Mouse (Mus musculus) MEL (cell line): Measurements from ENCODE around the gene Maml3. TPM values are rescaled to one million over a fixed set of nuclear protein-coding genes. Genes with fewer than 3 reads are reported as not detected.

Source experiments
- DNase-seq: peaks from one replicate; pipeline ENCODE4 v3.0.0; 2011; ENCODE audit warnings: low read depth, low spot score
- H3K27ac ChIP-seq: 2 replicates; pipeline ENCODE4 v1.5.1; 2012; ENCODE audit warnings: low read depth, mild to moderate bottlenecking, control low read depth, low read length, moderate library complexity; ENCODE audit not compliant: control insufficient read depth
- H3K27me3 ChIP-seq, 2 experiments: fragments of 150-350 bp in 1 of 2; sonication (generic) in 1 of 2; 2 replicates each; pipeline ENCODE4 v1.6.1; 2012; ENCODE audit warnings: low read length in 2 of 2, mild to moderate bottlenecking in 2 of 2, improper control_type of control experiment in 1 of 2, moderate library complexity in 1 of 2; ENCODE audit not compliant: insufficient read depth in 2 of 2, control insufficient read depth in 1 of 2
- H3K36me3 ChIP-seq, 2 experiments: 2 replicates each; pipeline ENCODE4 v1.6.1; 2012 to 2014; ENCODE audit warnings: low read length in 2 of 2, improper control_type of control experiment in 1 of 2, inconsistent platforms in 1 of 2, mild to moderate bottlenecking in 1 of 2; ENCODE audit not compliant: insufficient read depth in 2 of 2, control insufficient read depth in 1 of 2
- H3K4me1 ChIP-seq, 2 experiments: fragments of 150-350 bp in 1 of 2; sonication (generic) in 1 of 2; 2 replicates each; pipeline ENCODE4 v1.6.1; 2012; ENCODE audit warnings: low read length in 2 of 2, improper control_type of control experiment in 1 of 2, mild to moderate bottlenecking in 1 of 2; ENCODE audit not compliant: insufficient read depth in 2 of 2, control insufficient read depth in 1 of 2
- H3K4me3 ChIP-seq, 2 experiments: fragments of 150-350 bp in 1 of 2; sonication (generic) in 1 of 2; 2 replicates each; pipeline ENCODE4 v1.5.1; 2012; ENCODE audit warnings: low read depth in 2 of 2, low read length in 2 of 2, mild to moderate bottlenecking in 2 of 2, moderate library complexity in 2 of 2, control low read depth in 1 of 2, improper control_type of control experiment in 1 of 2; ENCODE audit not compliant: control insufficient read depth in 1 of 2, insufficient read depth in 1 of 2
- H3K79me2 ChIP-seq: 2 replicates; pipeline ENCODE4 v1.6.1; 2012; ENCODE audit warnings: mild to moderate bottlenecking, low read length, moderate library complexity; ENCODE audit not compliant: control insufficient read depth, poor library complexity, insufficient read depth
- H3K9ac ChIP-seq: 2 replicates; pipeline ENCODE4 v1.6.1; 2012; ENCODE audit warnings: low read depth, mild to moderate bottlenecking, control low read depth, low read length, moderate library complexity; ENCODE audit not compliant: control insufficient read depth, poor library complexity, severe bottlenecking
- H3K9me3 ChIP-seq: fragments of 150-350 bp; sonication (generic); replicated peaks from 2 replicates; pipeline ENCODE4 v1.6.1; 2012; ENCODE audit warnings: mild to moderate bottlenecking, low read length, improper control_type of control experiment, moderate library complexity; ENCODE audit not compliant: insufficient read depth
- BHLHE40 ChIP-seq: IDR thresholded peaks from 2 replicates; pipeline ENCODE4 v1.6.1; 2012; ENCODE audit warnings: low read depth, mild to moderate bottlenecking, inconsistent platforms, low read length, improper control_type of control experiment, borderline replicate concordance
- CTCF ChIP-seq, 3 experiments: IDR thresholded peaks in 2 of 3; conservative IDR thresholded peaks in 1 of 3; 2 replicates each; pipeline ENCODE4 v1.5.1; 2011 to 2012; ENCODE audit warnings: low read length in 3 of 3, low read depth in 2 of 3, mild to moderate bottlenecking in 2 of 3, improper control_type of control experiment in 1 of 3, inconsistent platforms in 1 of 3, mixed read lengths in 1 of 3, moderate library complexity in 1 of 3; ENCODE audit not compliant: control insufficient read depth in 1 of 3, insufficient read depth in 1 of 3, poor library complexity in 1 of 3, severe bottlenecking in 1 of 3
- E2F4 ChIP-seq: IDR thresholded peaks from 2 replicates; pipeline ENCODE4 v1.6.1; 2011; ENCODE audit warnings: low read depth, low read length, improper control_type of control experiment, borderline replicate concordance
- ETS1 ChIP-seq: IDR thresholded peaks from 2 replicates; pipeline ENCODE4 v1.6.1; 2012; ENCODE audit warnings: low read depth, mild to moderate bottlenecking, inconsistent platforms, low read length, improper control_type of control experiment, moderate library complexity
- GABPA ChIP-seq: IDR thresholded peaks from 2 replicates; pipeline ENCODE4 v1.6.1; 2012; ENCODE audit warnings: low read depth, mild to moderate bottlenecking, inconsistent platforms, low read length, improper control_type of control experiment, moderate library complexity
- HCFC1 ChIP-seq: IDR thresholded peaks from 2 replicates; pipeline ENCODE4 v1.6.1; 2012; ENCODE audit warnings: low read depth, mild to moderate bottlenecking, inconsistent platforms, low read length, improper control_type of control experiment, moderate library complexity
- JUND ChIP-seq: IDR thresholded peaks from 2 replicates; pipeline ENCODE4 v1.6.1; 2011; ENCODE audit warnings: low read depth, mild to moderate bottlenecking, improper control_type of control experiment, low read length
- MAFK ChIP-seq: IDR thresholded peaks from 2 replicates; pipeline ENCODE4 v1.6.1; 2011; ENCODE audit warnings: low read depth, mild to moderate bottlenecking, low read length, improper control_type of control experiment, borderline replicate concordance
- MAZ ChIP-seq: IDR thresholded peaks from 2 replicates; pipeline ENCODE4 v1.6.1; 2012; ENCODE audit warnings: low read depth, mild to moderate bottlenecking, inconsistent platforms, low read length, improper control_type of control experiment
- MEF2A ChIP-seq: IDR thresholded peaks from 2 replicates; pipeline ENCODE4 v1.6.1; 2014; ENCODE audit warnings: low read depth, mild to moderate bottlenecking, inconsistent platforms, low read length, improper control_type of control experiment; ENCODE audit not compliant: poor library complexity, insufficient replicate concordance, severe bottlenecking; ENCODE audit errors: extremely low read depth
- MXI1 ChIP-seq: IDR thresholded peaks from 2 replicates; pipeline ENCODE4 v1.6.1; 2011; ENCODE audit warnings: mild to moderate bottlenecking, low read depth, low read length, improper control_type of control experiment
- MYB ChIP-seq: IDR thresholded peaks from 2 replicates; pipeline ENCODE4 v1.6.1; 2011; ENCODE audit warnings: mild to moderate bottlenecking, low read depth, low read length, improper control_type of control experiment
- SMC3 ChIP-seq: IDR thresholded peaks from 2 replicates; pipeline ENCODE4 v1.6.1; 2011; ENCODE audit warnings: low read depth, low read length, improper control_type of control experiment
- TAL1 ChIP-seq: IDR thresholded peaks from 2 replicates; pipeline ENCODE4 v1.6.1; 2012; ENCODE audit warnings: mild to moderate bottlenecking, inconsistent platforms, low read length, moderate library complexity, mixed read lengths
- USF1 ChIP-seq: IDR thresholded peaks from 2 replicates; pipeline ENCODE4 v1.6.1; 2014; ENCODE audit warnings: low read depth, mild to moderate bottlenecking, inconsistent platforms, low read length, improper control_type of control experiment, moderate library complexity
- ZKSCAN1 ChIP-seq: IDR thresholded peaks from 2 replicates; pipeline ENCODE4 v1.6.1; 2012; ENCODE audit warnings: low read depth, mild to moderate bottlenecking, inconsistent platforms, low read length, improper control_type of control experiment, moderate library complexity
- ZMIZ1 ChIP-seq: IDR thresholded peaks from 2 replicates; pipeline ENCODE4 v1.6.1; 2012; ENCODE audit warnings: low read depth, mild to moderate bottlenecking, inconsistent platforms, low read length, improper control_type of control experiment, moderate library complexity
- ZNF384 ChIP-seq: IDR thresholded peaks from 2 replicates; pipeline ENCODE4 v1.6.1; 2012; ENCODE audit warnings: low read depth, mild to moderate bottlenecking, inconsistent platforms, low read length, improper control_type of control experiment
- polyA plus RNA-seq, 2 experiments: library from polyadenylated mRNA; stranded (reverse) in 1 of 2; unstranded in 1 of 2; fragments of >175 nt in 1 of 2; fragments of >200 nt in 1 of 2; gene quantifications; 2 replicates each; pipeline versions ENCODE4 v1.2.1 to v1.2.4; 2012; ENCODE audit warnings: low replicate concordance in 2 of 2, low read depth in 1 of 2; ENCODE audit not compliant: insufficient read length in 2 of 2, insufficient read depth in 1 of 2, missing spikeins in 1 of 2
- total RNA-seq: library from RNA; depleted of rRNA; stranded (reverse); fragments of 300-350 nt; gene quantifications from 2 replicates; pipeline ENCODE4 v1.2.3, GENCODE M21; 2012

Maml3 gene
- total and polyA plus RNA-seq, 3 experiments: 2.0 to 4.1 TPM; not detected in 1

DNA sequence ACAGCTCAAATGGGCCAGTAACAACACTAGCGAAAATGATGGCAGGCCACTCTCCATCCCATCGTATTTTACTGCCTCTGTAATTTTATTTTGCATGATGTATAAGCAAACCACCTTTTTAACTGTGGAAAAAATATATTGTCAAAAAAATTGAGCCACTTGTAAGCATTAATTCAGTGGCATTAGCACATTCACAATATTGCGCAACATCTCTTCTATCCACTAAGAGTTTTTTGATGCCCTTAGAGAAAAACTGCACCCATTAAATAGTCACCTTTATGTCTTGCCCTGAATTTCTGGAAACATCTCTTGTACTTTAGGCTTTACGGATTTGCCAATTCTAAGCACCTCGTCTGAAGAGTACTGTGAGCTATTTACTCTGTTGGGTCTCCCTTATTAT lies 347.8 kb downstream of the Maml3 start:
- no peaks in the 10 kb centered on the region for H3K36me3 ChIP-seq

DNA sequence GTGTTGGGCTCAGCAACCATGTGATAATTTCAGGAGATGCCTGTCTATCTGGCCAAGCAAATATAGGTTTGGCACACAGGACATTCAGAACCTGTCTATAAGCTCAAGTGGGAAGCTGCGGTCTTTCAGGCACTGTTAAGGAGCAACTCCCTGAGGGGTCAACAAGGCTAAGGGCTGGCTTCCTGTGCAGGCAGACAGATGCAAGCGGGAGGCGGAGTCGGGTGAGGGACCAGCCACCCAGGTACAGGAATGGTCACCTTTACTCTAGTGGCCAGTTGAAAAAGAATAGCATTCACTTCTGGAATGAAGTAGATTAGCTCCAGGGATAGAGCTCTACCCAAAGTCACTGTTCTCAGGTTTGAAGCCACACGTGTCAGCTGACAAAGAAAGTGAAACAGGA lies 348.6 kb downstream of the Maml3 start:
- Histone ChIP-seq H3K4me3 (no peak overlapping the region), H3K9ac (no peak overlapping the region), H3K27me3 (no peaks in the 10 kb centered on the region), H3K4me1 (no peaks in the 10 kb centered on the region), H3K9me3 (no peaks in the 10 kb centered on the region), H3K36me3 (no peaks in the 10 kb centered on the region)
- DNase-seq: no peak
- TF ChIP-seq BHLHE40 (no peak), MEF2A (no peak), TAL1 (no peak), HCFC1 (no peak), MXI1 (no peak), USF1 (no peak), ZKSCAN1 (no peak), ZNF384 (no peak), CTCF (IDR thresholded peaks at IDR 0.05 in 2 of 3, conservative IDR thresholded peaks at IDR 0.05 in 1 of 3; ENCODE audit: control insufficient read depth in 1 of 3, insufficient read depth in 1 of 3, low read depth in 2 of 3, low read length in 3 of 3, poor library complexity in 1 of 3, severe bottlenecking in 1 of 3) (no peak), SMC3 (no peak), JUND (no peak), ZMIZ1 (no peak), MYB (no peak)
- TF ChIP-seq, all 39 proteins: peak for 0
- Histone ChIP-seq H3K79me2 (no peaks in the 10 kb centered on the region), H3K27ac (no peak overlapping the region)

More for the DNA sequence above, 347.8 kb downstream of the Maml3 start:
- no peaks in the 10 kb centered on the region for H3K9me3 ChIP-seq
- no peaks in the 10 kb centered on the region for H3K4me1 ChIP-seq
- no peak for TF ChIP-seq E2F4
- no peak for TF ChIP-seq ZNF384
- no peak for TF ChIP-seq MAZ
- no peak for TF ChIP-seq GABPA
- no peak for TF ChIP-seq MAFK
- TF ChIP-seq BHLHE40: no peak
- TF ChIP-seq USF1: no peak
- no peak for TF ChIP-seq HCFC1
- no peak for TF ChIP-seq ETS1
- TF ChIP-seq, all 39 proteins: peak for 0
- no peaks in the 10 kb centered on the region for H3K27me3 ChIP-seq
- H3K4me3 ChIP-seq: no peak overlapping the region
- DNase-seq: no peak
- H3K79me2 ChIP-seq: no peaks in the 10 kb centered on the region
- no peak overlapping the region for H3K9ac ChIP-seq
- no peak overlapping the region for H3K27ac ChIP-seq
